Mouse (Mus musculus) bone marrow, adult 2 months (tissue): ENCODE measurements around the gene Ssbp3. TPM values are rescaled to one million over a fixed set of nuclear protein-coding genes. Genes with fewer than 3 reads are reported as not detected.
A peak's percentile ranks its signal among the peaks of the same experiment; 100 is the strongest.

Source experiments
- H3K27ac ChIP-seq: fragments of 200-500 bp; 2 replicates; pipeline ENCODE4 v1.5.1; 2012; ENCODE audit warnings: low read depth, mild to moderate bottlenecking, control low read depth, inconsistent platforms, low read length; ENCODE audit not compliant: control insufficient read depth, poor library complexity, insufficient read depth
- H3K4me1 ChIP-seq: fragments of 200-500 bp; 2 replicates; pipeline ENCODE4 v1.6.1; 2011; ENCODE audit warnings: low read length; ENCODE audit not compliant: control insufficient read depth, insufficient read depth
- H3K4me3 ChIP-seq: fragments of 200-500 bp; replicated peaks from 2 replicates; pipeline ENCODE3; 2011; ENCODE audit warnings: mild to moderate bottlenecking, low read depth, low read length, control low read depth; ENCODE audit not compliant: control insufficient read depth
- CTCF ChIP-seq: fragments of 200-500 bp; IDR thresholded peaks from 2 replicates; pipeline ENCODE4 v1.5.1; 2011; ENCODE audit warnings: low read length, control low read depth; ENCODE audit not compliant: control insufficient read depth, insufficient read depth
- POLR2A ChIP-seq: fragments of 200-500 bp; IDR thresholded peaks from 2 replicates; pipeline ENCODE4 v1.6.1; 2011; ENCODE audit warnings: low read depth, mild to moderate bottlenecking, control low read depth, low read length, borderline replicate concordance; ENCODE audit not compliant: control insufficient read depth
- WGBS: fragments of 180-500 bp; shearing (Covaris S2); methylation state at CpG from one replicate; pipeline ENCODE4 v1.1.7; 2018; 5-methylcytosine and 5-hydroxymethylcytosine counted together
- polyA plus RNA-seq: library from polyadenylated mRNA; stranded (reverse); fragments of >200 nt; gene quantifications from 2 replicates; pipeline ENCODE4 v1.2.4, GENCODE M21; 2011; ENCODE audit warnings: low replicate concordance; ENCODE audit not compliant: missing spikeins, insufficient read depth, insufficient read length

The Ssbp3 gene
- polyA plus RNA-seq, 1 experiment, result 84.3 TPM

DNA sequence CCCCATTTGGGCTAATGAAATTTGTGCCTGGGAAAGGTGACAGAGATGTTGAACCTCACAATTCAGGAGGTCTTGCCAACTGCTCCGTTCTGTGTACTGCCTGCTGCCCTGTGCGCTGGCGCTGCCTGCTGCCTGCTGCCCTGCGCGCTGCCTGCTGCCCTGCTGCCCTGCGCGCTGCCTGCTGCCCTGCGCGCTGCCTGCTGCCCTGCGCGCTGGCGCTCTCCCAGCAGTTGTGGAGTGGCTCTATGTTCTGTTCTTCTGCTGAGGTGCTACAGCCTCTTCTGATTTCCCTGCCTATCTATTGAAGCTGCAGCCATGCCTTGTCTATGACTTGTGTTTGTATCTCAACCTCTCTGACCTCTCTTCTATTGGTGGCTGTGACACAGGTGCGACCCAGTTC lies 134.7 kb downstream of the Ssbp3 start:
- H3K4me1 ChIP-seq, result no peaks in the 10 kb centered on the region
- H3K4me3 ChIP-seq, result no peak overlapping the region
- H3K27ac ChIP-seq, result no peak overlapping the region
- TF ChIP-seq CTCF (no peak), POLR2A (no peak)
- 98% methylated on average over 13 of the region's 13 CpGs for WGBS

- Histone ChIP-seq H3K4me3 (no peak overlapping the region), H3K4me1 (no peaks in the 10 kb centered on the region), H3K27ac (no peak overlapping the region)
- no peak for TF ChIP-seq CTCF
- WGBS, result 85% methylated on average over 5 of the region's 5 CpGs
Observed at GRCm38 (mm10) chr4:107047806-107048205, 137.3 kb downstream of the Ssbp3 start.

GRCm38 (mm10) chr4:107048568-107049162 lies 138.2 kb downstream of the Ssbp3 start:
- WGBS, result 87% methylated on average over 11 of the region's 11 CpGs
- peak overlapping the region; percentile 27; the same call in 1 of the 2 replicates for H3K27ac ChIP-seq
- H3K4me1 ChIP-seq, result no peaks in the 10 kb centered on the region
- TF ChIP-seq POLR2A, result no peak
- no peak overlapping the region for H3K4me3 ChIP-seq

- TF ChIP-seq CTCF, result no peak
- TF ChIP-seq POLR2A, result no peak
Observed at GRCm38 (mm10) chr4:107051889-107052288, 141.4 kb downstream of the Ssbp3 start.

DNA sequence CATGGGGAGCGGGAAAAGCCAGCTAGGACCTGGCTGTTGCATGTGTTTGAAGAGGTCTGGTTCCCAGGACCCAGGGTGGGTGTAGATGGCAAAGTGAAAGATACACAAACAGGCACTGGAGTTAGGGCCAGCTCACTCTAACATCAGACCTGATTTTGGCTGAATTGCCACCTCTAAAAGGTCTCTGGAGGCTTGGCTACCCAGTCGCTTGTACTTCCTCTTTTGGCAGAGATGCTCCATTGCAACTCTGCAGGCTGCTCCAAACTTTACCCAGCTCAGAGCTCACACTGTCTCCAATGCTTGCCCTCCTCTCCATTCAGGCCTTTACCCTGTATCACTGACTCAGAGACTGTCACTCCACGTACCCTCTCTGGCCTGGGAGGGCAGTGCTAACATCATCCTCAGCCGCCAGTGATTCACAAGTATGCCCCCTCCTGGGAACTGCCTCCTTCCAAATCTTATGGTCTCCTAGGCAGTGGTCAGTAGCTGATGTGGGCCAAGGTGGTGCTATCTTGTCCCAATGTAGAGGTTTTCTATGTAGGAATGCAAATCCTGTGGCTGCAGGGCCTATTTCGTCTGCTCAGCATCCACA lies 142.6 kb downstream of the Ssbp3 start:
- H3K4me1 ChIP-seq, result no peaks in the 10 kb centered on the region
- no peak overlapping the region for H3K27ac ChIP-seq
- WGBS, result 54% methylated on average over 5 of the region's 5 CpGs
- TF ChIP-seq POLR2A (no peak), CTCF (no peak)
- H3K4me3 ChIP-seq, result no peak overlapping the region

More at GRCm38 (mm10) chr4:107051889-107052288, 141.4 kb downstream of the Ssbp3 start:
- Histone ChIP-seq H3K4me3 (no peak overlapping the region), H3K27ac (no peak overlapping the region), H3K4me1 (no peaks in the 10 kb centered on the region)
- WGBS, result 72% methylated on average over 4 of the region's 4 CpGs

DNA sequence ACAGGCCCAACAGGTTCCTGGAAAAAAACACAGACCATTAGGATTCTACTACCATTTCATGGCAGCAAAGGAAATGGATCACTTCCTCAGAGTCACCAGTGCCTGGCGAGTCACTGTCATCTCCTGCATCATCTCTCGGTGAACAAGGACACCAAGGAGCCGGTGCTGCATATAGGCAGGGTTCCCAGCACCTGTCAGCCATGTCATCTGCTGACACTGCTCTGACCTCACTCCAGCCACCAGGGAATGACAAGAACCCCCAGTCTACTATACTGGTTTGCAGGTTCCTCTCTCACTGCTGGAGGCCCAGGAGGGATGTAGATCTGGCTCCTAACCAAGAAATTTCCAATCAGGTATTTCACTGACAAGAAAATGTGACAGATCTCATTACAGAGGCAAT lies 145.6 kb downstream of the Ssbp3 start:
- H3K27ac ChIP-seq, result no peak overlapping the region
- no peaks in the 10 kb centered on the region for H3K4me1 ChIP-seq
- TF ChIP-seq POLR2A (no peak), CTCF (no peak)
- 82% methylated on average over 3 of the region's 3 CpGs for WGBS
- no peak overlapping the region for H3K4me3 ChIP-seq

DNA sequence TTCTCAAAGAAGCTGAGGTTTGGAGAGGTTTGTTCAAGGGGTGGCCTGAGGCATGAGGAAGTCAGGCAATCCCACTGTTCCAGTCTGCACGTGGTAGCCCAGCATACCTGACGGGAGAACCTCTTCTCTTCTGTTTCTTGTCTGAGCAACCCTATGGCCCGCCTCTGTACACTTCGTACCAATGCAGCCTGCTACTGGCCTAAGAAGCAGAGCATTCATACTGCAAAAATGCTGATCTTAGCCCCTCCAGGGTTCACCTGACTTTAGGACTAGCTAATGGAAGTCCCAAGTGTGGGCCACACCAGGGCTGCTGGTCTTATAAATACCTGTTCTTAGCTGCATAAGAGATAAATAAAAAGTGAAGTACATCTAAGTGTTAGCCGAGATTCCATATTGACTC lies 147.8 kb downstream of the Ssbp3 start:
- H3K4me3 ChIP-seq, result no peak overlapping the region
- H3K4me1 ChIP-seq, result no peaks in the 10 kb centered on the region
- WGBS, result 71% methylated on average over 5 of the region's 5 CpGs
- TF ChIP-seq POLR2A, result no peak
- TF ChIP-seq CTCF, result no peak
- no peak overlapping the region for H3K27ac ChIP-seq

- H3K27ac ChIP-seq, result no peak overlapping the region
Observed at GRCm38 (mm10) chr4:107058781-107059180, 148.3 kb downstream of the Ssbp3 start.

DNA sequence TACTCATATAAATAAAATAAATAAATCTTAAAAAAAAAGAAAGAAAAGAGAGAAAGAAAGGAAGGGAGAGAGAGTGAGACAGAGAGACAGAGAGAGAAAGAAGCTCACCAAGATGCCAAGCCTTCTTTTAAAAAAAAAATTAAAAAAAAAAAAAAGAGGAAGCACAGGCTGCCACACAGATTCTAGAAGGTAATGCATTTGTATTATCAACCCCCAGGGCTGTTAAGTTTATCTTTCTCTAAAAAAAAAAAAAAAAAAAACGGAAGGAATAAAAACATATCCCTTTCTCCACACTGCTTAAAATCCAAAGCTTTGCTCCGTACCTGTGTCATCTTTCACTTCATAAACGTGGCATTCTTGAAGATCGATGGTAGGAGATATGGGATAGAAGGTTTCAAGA lies 151.1 kb downstream of the Ssbp3 start:
- 79% methylated on average over 4 of the region's 4 CpGs for WGBS
- Histone ChIP-seq H3K4me1 (no peaks in the 10 kb centered on the region), H3K27ac (no peak overlapping the region), H3K4me3 (no peak overlapping the region)
- TF ChIP-seq POLR2A, result no peak
- no peak for TF ChIP-seq CTCF

More at GRCm38 (mm10) chr4:107058781-107059180, 148.3 kb downstream of the Ssbp3 start:
- 25% methylated on average over 6 of the region's 6 CpGs for WGBS
- TF ChIP-seq POLR2A (no peak), CTCF (no peak)
- H3K4me1 ChIP-seq, result no peaks in the 10 kb centered on the region
- H3K4me3 ChIP-seq, result no peak overlapping the region
